Mouse (Mus musculus): ENCODE data around the gene Sh3bp5. TPM values are rescaled to one million over a fixed set of nuclear protein-coding genes. Genes with fewer than 3 reads are reported as not detected.

The Sh3bp5 gene
- total RNA-seq, 2 experiments from 2014 or later = 44.4 to 47.3 TPM

- intact Hi-C loops (cut with DNase I) = loop anchor here (2.0 kb wide), 1 partner anchor 52 kb away; no protein-coding TSS in a partner anchor
- no peak for DNase-seq
Measured at GRCm38 (mm10) chr14:31323189-31323588, 112.7 kb downstream of the Sh3bp5 start.

- intact Hi-C loops (cut with DNase I) = loop anchor here (2.0 kb wide), 1 partner anchor 51 kb away; no protein-coding TSS in a partner anchor
- no peak for DNase-seq
Measured at GRCm38 (mm10) chr14:31322191-31322590, 113.7 kb downstream of the Sh3bp5 start.

- DNase-seq = no peak
- intact Hi-C loops (cut with DNase I) = no loop called here
Measured at GRCm38 (mm10) chr14:31321181-31321580, 114.7 kb downstream of the Sh3bp5 start.

- no peak for DNase-seq
- intact Hi-C loops (cut with DNase I) = no loop called here
Measured at GRCm38 (mm10) chr14:31319546-31319945, 116.3 kb downstream of the Sh3bp5 start.

GRCm38 (mm10) chr14:31317754-31318153 lies 118.1 kb downstream of the Sh3bp5 start:
- intact Hi-C loops (cut with DNase I) = no loop called here

GRCm38 (mm10) chr14:31316613-31317012 lies 119.3 kb downstream of the Sh3bp5 start:
- intact Hi-C loops (cut with DNase I) = no loop called here
- DNase-seq = no peak

More at GRCm38 (mm10) chr14:31317754-31318153, 118.1 kb downstream of the Sh3bp5 start:
- no peak for DNase-seq

GRCm38 (mm10) chr14:31313192-31313591 lies 122.7 kb downstream of the Sh3bp5 start:
- no peak for DNase-seq
- intact Hi-C loops (cut with DNase I) = no loop called here

Other genes with a start within 250 kb of the Sh3bp5 start
- 1,000 to 10,000 TPM; 4,401 to 4,949 TPM for gene Tnnc1, start 227.8 kb downstream of the Sh3bp5 start, total RNA-seq (2021)
- gene Nisch, start 219.1 kb downstream of the Sh3bp5 start, total RNA-seq (2021) = 100 to 1,000 TPM; 185 to 197 TPM
- gene Sema3g, start 218.2 kb downstream of the Sh3bp5 start, total RNA-seq (2021) = 10 to 100 TPM; 17.4 to 22.2 TPM
- gene Phf7, start 184.8 kb downstream of the Sh3bp5 start, total RNA-seq (2021) = 1 to 10 TPM; 4.3 to 4.6 TPM
- 10 to 100 TPM; 47.3 to 47.5 TPM for gene Bap1, start 184.6 kb downstream of the Sh3bp5 start, total RNA-seq (2021)
- under 1 TPM; 0.07 to 0.14 TPM for gene Dnah1, start 112.2 kb downstream of the Sh3bp5 start, total RNA-seq (2021)
- 10 to 100 TPM; 31.3 to 31.5 TPM for gene Capn7, start 99.4 kb downstream of the Sh3bp5 start, total RNA-seq (2021)
- gene Eaf1, start 58.3 kb upstream of the Sh3bp5 start, total RNA-seq (2021) = 10 to 100 TPM; 12.2 to 12.6 TPM
- gene Mettl6, start 59.0 kb upstream of the Sh3bp5 start, total RNA-seq (2021) = 10 to 100 TPM; 11.6 to 12.3 TPM
- 1 to 10 TPM; 7.1 to 9.5 TPM for gene Colq, start 155.3 kb upstream of the Sh3bp5 start, total RNA-seq (2021)
- 1 to 10 TPM in 1 of 2 experiments, under 1 TPM in 1; 0.85 to 1.2 TPM for gene Gm49387, start 204.8 kb upstream of the Sh3bp5 start, total RNA-seq (2021)
- gene Btd, start 204.9 kb upstream of the Sh3bp5 start, total RNA-seq (2021) = 10 to 100 TPM; 11.0 to 13.8 TPM
- 10 to 100 TPM in 1 of 2 experiments, 1 to 10 TPM in 1; 8.8 to 13.1 TPM for gene Hacl1, start 205.2 kb upstream of the Sh3bp5 start, total RNA-seq (2021)

All from heart, postnatal 14 days (tissue).